Mouse (Mus musculus) embryo, embryonic 11 days (tissue): Measurements from ENCODE around the gene Denr.

ENCODE experiments used
- DNase-seq: peaks from one replicate; pipeline ENCODE4 v3.0.0-alpha.2; 2015

Denr gene

GRCm38 (mm10) chr5:123906976-123907630 lies at the start of gene Denr:
Gene Denr (plus strand): TSS chr5:123907175.
- peak; percentile 99 for DNase-seq

DNA sequence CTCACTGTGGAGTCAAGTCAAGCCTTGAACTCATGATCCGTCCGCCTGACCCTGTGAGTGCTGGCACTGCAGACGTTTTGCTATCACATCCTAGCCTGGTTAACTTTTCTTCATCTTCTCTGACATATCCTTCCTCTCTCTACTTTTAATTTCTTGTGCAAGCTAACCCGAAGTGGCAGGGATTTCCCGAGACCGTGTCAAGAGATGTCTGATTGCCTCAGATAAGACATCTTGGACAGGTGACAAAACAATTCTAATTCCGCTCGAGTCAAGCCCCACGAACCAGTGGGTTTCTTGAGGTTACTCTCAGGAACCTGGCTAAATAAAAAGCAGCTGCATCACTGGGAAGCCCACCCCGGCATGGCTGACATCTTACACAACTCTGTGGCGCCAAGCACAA lies 48.2 kb upstream of the Denr start:
- no peak for DNase-seq

DNA sequence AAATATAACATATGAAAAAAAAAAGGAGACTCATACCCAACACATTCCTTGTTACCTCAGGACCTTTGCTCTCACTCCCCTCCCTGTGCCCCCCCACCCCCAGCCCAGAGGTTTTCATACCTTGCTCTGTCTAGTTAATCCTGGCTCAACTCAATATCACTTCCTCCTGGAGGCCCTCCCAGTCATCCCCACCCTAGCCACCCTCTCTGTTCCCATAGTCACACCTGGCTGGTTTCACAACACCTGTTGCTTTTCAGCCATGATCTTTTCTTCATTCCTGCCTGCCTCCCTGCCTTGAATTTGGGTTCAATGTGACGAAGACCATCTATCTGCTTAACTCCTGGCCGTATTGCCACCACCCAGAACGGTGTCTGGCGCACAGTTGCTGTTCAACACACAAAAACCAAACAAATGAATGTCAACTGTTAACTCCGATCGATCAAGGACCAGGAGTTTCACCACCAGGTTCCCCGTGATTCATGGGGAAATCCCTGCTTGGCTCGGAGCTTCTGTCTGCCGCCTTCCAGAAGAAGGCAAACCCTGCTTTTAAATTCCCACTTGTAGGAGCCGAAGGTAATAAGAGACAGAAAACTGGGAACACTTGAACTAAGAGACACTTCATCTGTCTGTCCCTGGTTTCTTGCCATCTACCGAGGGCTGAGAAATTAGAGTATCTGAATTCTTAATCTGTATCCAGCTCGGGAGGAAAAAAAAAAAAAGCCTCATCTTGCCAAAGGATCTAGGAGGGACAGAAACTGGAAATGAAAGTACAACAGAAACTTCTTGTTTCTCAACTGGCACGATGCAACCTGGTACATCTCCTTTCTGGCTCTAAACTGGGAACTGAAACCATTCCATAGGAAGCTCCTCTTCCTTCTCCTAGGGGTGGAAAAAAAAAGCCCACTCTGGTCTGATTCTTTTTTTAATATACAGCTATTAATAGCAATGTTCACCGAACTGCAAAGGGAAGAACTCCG lies 44.3 kb upstream of the Denr start:
- no peak for DNase-seq

DNA sequence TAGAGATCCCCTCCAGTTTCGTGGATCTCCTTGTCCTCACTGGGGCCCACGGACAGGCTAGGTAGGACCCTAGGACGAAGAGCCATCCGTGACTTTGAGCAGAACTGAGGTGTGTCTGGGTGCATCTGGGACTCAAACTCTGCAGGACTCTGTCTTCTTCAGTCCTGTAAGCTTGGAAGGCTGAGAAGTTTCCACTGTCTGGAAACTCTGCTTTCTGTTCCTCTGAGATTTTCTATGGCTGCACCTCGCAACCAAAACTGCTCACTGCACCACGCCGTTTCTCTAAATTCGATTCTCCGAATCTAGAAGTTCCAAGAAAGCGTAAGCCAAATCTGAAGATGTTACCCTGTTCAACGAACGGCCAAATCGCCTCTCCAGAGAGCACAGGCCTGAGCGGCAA lies 43.0 kb upstream of the Denr start:
- no peak for DNase-seq

DNA sequence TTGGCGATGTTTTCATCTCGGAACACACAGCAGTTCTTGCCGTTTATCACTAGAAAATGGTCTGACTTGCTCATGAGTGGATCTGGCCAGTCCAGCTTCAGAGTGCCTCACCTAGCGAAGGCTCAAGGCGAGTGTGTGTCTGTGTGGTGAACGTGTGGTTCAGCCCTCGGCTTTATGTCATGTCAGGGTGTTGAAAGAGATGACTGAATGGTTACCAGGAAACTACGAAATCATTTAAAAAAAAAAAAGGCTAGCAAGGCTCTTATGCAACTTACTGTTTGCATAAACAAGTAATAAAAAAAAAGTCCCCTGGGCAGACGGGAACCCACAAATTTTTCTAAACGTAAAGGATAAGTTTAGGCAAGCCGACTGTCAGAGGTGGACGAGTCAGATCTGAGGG lies 41.6 kb upstream of the Denr start, which contains the start of gene Hcar2:
Gene Hcar2, minus strand, starts transcription at position 135 of the 400 bp plus-strand sequence.
- no peak for DNase-seq

- DNase-seq = no peak
These were observed 40.5 kb upstream of the Denr start for GRCm38 (mm10) chr5:123866457-123866856.

DNA sequence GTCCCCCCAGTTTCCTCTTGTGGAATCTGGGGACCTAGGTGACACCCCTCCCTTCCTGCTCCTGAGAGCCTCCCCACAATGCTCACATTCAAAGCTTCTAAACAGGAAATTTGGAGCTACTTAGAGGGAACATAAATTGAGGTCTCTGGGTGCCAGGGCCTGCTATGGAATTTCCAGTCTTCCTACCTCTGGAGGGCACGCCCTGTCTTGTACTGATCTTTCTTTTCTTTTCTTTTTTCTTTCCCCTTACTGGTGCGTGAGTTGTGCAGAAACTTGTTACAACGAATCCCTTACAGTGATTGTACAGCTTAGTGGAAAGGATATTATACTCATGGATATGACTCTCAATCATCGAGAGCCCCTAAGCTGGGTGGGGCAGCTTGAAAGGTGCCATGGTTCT lies 37.4 kb upstream of the Denr start:
- no peak for DNase-seq

- no peak for DNase-seq
These were observed 32.8 kb upstream of the Denr start for GRCm38 (mm10) chr5:123874177-123874576.

DNA sequence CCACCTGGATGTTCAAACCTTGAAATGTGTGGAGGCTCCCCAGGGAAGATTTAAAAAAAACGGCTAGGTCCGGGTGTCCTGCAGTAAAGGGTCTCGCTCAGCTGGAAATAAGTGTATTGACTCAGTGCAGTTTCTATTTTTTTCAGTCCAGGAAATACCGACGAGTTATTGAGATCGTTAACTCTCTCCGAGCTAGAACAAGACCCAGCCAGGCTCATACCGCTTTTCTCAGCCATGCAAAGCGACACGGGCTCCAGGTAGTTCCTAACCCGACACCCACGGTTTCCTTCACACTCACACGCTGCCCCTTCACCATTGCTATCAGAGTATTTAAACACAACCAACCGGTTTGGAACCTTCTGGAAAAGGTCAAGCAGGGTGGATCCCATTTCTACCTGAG lies 28.9 kb upstream of the Denr start:
- no peak for DNase-seq

- DNase-seq = no peak
These were observed 27.0 kb upstream of the Denr start, which contains the start of gene Hcar1 for GRCm38 (mm10) chr5:123879928-123880327. Gene Hcar1 (minus strand): TSS chr5:123880020.

GRCm38 (mm10) chr5:123880778-123881177 lies 26.2 kb upstream of the Denr start:
- DNase-seq = no peak

- DNase-seq = no peak
These were observed 23.1 kb upstream of the Denr start for GRCm38 (mm10) chr5:123883891-123884290.

- DNase-seq = no peak
These were observed 22.6 kb upstream of the Denr start for GRCm38 (mm10) chr5:123884332-123884731.

DNA sequence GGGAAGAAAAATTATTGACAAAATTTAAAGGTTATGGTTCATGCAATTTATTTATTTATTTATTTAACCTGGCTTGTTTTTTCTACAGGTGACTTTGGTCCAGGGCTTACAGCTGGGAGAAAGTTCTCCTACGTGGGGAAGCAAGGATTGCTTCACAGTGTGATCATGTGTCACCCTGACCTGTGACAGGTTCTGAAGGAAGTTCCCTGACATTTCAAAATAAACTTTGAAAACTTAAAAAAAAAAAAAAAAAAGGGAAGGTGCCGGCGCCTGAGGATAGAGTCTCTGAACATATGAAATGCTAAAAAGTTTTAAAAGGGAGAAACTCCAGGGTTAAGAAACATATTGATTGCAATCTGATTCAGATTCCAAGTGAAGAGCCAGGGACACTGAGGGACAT lies 20.6 kb upstream of the Denr start:
- no peak for DNase-seq

- DNase-seq = no peak
These were observed 16.7 kb upstream of the Denr start for GRCm38 (mm10) chr5:123890312-123890711.

DNA sequence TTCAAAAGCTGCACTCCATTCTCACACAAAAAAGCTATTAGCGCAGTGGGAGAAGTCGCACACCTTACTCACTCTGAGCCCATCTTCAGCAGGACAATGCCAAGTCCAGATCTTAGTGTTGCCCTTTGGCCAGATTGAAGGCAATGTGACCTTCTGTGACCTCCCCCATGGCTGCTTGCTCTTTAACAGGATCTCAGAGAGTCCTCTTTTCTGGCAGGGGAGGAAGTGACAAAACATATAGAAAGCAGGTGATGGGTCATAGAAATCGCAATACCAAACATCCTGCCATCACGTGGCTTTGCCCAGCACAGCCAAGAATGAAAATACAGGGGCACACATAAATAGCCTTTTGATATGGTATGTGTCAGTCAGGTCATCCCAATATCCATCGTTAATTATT lies 16.0 kb upstream of the Denr start:
- DNase-seq = no peak

DNA sequence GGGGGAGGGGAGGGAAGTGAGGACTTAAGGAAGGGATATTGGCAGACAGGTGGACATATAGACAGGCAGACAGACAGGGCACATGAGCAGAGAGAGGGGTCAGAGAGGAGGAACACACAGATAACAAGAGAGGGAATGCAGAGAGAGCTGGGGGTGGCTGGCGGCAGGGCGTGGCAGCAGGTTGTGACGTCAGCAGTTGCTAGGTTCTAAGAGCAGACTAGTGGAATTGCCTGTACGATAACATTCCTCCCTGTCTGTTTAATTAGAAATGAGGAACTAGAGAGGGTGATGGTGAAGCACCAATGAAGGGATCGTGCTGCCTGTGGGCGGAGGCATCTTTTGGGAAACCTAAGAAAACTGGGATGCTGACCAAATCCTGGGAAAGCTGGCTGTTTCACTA lies 15.3 kb upstream of the Denr start:
- peak; percentile 35 for DNase-seq

- no peak for DNase-seq
These were observed 13.5 kb upstream of the Denr start for GRCm38 (mm10) chr5:123893520-123893919.

DNA sequence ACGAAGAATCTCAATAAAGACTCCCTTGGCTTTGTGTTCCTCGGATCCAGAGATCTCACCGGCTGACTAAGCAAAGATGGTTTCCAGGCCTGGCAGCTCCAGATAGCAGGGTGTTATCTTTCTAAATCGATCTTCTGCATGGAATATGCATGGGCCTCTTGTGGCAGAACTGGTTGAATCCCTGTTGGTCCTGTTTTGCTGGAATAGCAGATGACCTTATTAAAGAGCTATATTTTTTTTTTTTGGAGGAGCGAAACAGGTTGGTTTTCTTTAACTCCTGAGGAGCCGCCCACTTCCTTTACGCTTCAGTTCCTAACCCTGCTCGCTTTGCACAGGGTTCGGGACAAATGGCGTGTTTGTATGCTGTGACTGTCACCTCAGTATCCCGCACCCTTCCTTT lies 10.6 kb upstream of the Denr start:
- DNase-seq = no peak

- DNase-seq = no peak
These were observed 9.6 kb upstream of the Denr start for GRCm38 (mm10) chr5:123897352-123897751.

DNA sequence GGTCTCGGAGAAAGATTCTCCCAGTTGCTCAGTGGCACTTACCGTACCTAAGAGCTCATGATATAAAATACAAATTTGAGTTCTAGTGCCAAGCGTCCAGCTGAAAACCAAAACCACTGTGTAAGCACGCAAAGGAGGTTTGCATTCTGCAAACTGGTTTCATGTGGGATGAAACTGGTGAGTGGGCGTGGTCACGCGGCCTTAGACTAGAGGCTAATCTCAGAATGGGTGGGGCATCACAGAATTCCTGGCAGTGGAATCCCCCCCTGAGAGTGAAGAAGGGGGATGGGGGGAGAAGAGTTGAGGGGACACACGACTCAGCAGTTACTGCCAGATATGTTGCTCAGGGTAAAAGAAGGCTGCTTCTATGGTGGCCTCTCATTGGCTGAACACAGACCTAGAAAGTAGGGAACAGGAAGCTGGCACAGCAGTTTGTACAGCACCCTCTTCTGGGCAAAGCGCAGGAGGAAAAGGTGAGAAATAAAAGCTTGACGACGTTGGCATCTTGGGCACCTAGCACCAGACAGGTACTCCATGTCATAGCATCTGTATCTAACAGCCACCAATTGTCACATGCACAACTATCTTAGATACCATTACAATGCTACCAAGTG lies 2.8 kb upstream of the Denr start:
- no peak for DNase-seq

DNA sequence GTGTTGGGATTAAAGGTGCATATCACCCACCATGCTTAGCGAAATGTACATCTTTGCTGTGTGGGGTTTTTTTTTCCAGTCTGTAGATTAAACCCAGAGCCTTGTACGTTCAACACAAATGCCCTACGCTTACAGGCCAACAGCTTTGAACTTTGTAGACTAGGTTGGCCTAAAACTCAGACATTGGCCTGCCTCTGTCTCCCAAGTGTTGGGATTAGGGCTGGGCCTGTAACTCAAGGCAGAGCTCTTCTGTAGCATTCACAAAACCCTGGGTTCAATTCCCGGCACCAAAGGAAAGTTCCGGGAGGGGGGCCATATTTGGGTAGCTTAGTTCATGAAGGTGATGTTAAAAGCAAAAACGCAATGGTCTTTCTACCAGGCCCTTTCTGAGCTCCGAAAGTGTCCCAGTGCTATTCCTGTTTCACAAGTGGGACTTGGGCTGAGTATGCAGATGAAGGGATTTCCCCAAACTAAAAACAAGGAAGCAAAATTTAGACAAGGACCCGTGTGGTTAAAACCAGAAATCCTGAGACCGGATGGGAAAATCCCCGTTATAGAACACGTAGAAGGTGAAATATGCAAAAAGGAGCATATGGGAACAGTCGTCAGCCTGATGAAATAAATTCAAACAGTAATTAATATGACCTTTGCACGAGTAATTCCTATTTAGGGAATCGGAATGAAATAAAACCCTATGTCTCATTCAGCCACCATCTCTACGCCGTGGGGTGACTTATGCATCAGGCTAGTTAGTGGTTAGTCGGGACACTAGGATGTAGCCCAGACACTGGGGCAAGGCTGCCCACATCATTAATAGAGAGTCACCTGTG lies 614 bp upstream of the Denr start:
- no peak for DNase-seq

DNA sequence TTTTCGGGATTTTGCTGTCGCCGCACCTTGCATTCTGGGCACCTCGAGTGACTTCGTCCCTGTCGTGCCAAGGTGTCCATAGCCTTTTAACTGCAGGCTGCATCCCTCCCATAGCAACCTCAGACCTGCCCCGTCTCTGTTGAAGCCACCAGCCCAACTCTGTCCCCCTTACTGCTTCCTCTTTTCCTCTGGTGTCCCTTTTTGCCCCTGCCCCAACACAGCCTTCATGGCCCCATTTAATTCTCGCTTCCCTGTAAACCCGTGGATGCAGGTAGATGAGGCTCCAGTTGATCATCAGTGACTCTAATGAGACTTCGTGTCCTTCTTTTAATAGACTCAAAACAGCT lies 629 bp downstream of the Denr start:
- DNase-seq = no peak
